Comparison of ENCODE assay signal across 26 mouse cellular contexts in genomic region chr1:169948866-169949265, GRCm38 (mm10). TPM values are rescaled to one million over a fixed set of nuclear protein-coding genes. Genes with fewer than 3 reads are reported as not detected.
DNase-seq lines count a peak whose midpoint lies in the region; ATAC-seq and TF ChIP-seq lines count a peak whose summit lies in the region.
"Had no signal": no experiment of that assay in that cellular context is flagged by ENCODE, and none has a peak within 500 bp of the region (broad histone marks: within the 10 kb centered on the region; RNA-seq: fewer than 3 reads in every experiment).

No protein-coding gene starts in this region.

- peaks cover 7% of the 10 kb centered on the region; the same call in 1 of the 2 replicates for H3K9me3 ChIP-seq in limb, embryonic 14.5 days (ENCODE audit: control insufficient read depth, low read length)
- H3K9me3 ChIP-seq in limb, embryonic 10.5 days (replicated peaks), result no peaks in the 10 kb centered on the region
- H3K9me3 ChIP-seq: embryonic facial prominence, embryonic 12.5 days; G1E; heart, embryonic 13.5 days had no signal

- H3K27ac ChIP-seq in limb, embryonic 14.5 days (replicated peaks; ENCODE audit: low read depth, low read length), result no peak overlapping the region
- H3K27ac ChIP-seq in limb, embryonic 10.5 days, result no peak overlapping the region
- H3K27ac ChIP-seq: embryonic facial prominence, embryonic 12.5 days; gastrocnemius, adult 2 months; heart, embryonic 13.5 days; hindbrain, embryonic 14.5 days; hindbrain, postnatal 0 days had no signal

- no peaks in the 10 kb centered on the region for H3K79me2 ChIP-seq in C2C12 (ENCODE audit: control insufficient read depth, insufficient read depth)

- H3K4me1 ChIP-seq in limb, embryonic 14.5 days (ENCODE audit: control insufficient read depth, insufficient read depth, low read length), result peaks cover 7% of the 10 kb centered on the region; the same call in 1 of the 2 replicates
- H3K4me1 ChIP-seq in limb, embryonic 10.5 days, result no peaks in the 10 kb centered on the region

- DNase-seq in limb, embryonic 14.5 days (ENCODE audit: low spot score), result peak; percentile 18
- no peak for DNase-seq in limb, embryonic 10.5 days (ENCODE audit: low spot score)
- peak; percentile 40 for DNase-seq in 3T3-L1 (ENCODE audit: low read depth, low spot score)
- no peak for DNase-seq in kidney, adult 11 months
- DNase-seq: adrenal gland, adult 2 months; adrenal gland, postnatal 14 days; cerebellum, adult 18-20 months; cerebellum, adult 9-10 months; cerebellum, postnatal 14 days; forebrain, postnatal 0 days; gastrocnemius, adult 2 months; gastrocnemius, postnatal 14 days; heart, adult 18-20 months; heart, postnatal 14 days; heart, postnatal 4 days had no signal

- no peaks in the 10 kb centered on the region for H3K27me3 ChIP-seq in limb, embryonic 14.5 days (ENCODE audit: control insufficient read depth, insufficient read depth, low read length)
- H3K27me3 ChIP-seq in limb, embryonic 10.5 days (ENCODE audit: low read depth, poor library complexity, severe bottlenecking), result no peaks in the 10 kb centered on the region
- no peaks in the 10 kb centered on the region for H3K27me3 ChIP-seq in C2C12 (ENCODE audit: control insufficient read depth, insufficient read depth, insufficient read length)
- H3K27me3 ChIP-seq: CH12.LX; embryonic facial prominence, embryonic 12.5 days; heart, embryonic 13.5 days had no signal

- H3K79me3 ChIP-seq in C2C12 (ENCODE audit: low read depth), result no peaks in the 10 kb centered on the region

- ATAC-seq in limb, embryonic 14.5 days (ENCODE audit: low FRiP score, low read depth), result no peak; the same call in 1 of the 2 replicates
- ATAC-seq in cerebellum, adult (ENCODE audit: insufficient number of reproducible peaks, low FRiP score, low TSS enrichment), result no peak
- ATAC-seq: forebrain, embryonic 14.5 days; forebrain, postnatal 0 days; hindbrain, postnatal 0 days; inflammation-experienced regulatory T-cells, adult 6 months; intestine, embryonic 16.5 days had no signal

- no peak overlapping the region for H3K9ac ChIP-seq in limb, embryonic 14.5 days (ENCODE audit: low read depth, low read length, severe bottlenecking)
- H3K9ac ChIP-seq: embryonic facial prominence, embryonic 12.5 days; forebrain, postnatal 0 days; heart, embryonic 13.5 days; hindbrain, embryonic 14.5 days had no signal

- WGBS in limb, embryonic 14.5 days, result 45% methylated on average over 7 of the region's 7 CpGs
- WGBS in limb, embryonic 10.5 days, result 91% methylated on average over 7 of the region's 7 CpGs

- no peak for TF ChIP-seq CTCF in C2C12 (IDR thresholded peaks at IDR 0.05; ENCODE audit: control insufficient read depth, insufficient read depth, insufficient read length)

- no peak overlapping the region for H3ac ChIP-seq in C2C12 (ENCODE audit: control insufficient read depth, insufficient read length, low read depth)

- no peak overlapping the region for H3K4me2 ChIP-seq in limb, embryonic 14.5 days (replicated peaks; ENCODE audit: low read depth, low read length, severe bottlenecking)
- H3K4me2 ChIP-seq: embryonic facial prominence, embryonic 12.5 days; heart, embryonic 13.5 days; hindbrain, embryonic 14.5 days had no signal

- H3K36me3 ChIP-seq in limb, embryonic 14.5 days (ENCODE audit: control insufficient read depth, insufficient read depth, low read length), result peaks cover 16% of the 10 kb centered on the region
- H3K36me3 ChIP-seq in limb, embryonic 10.5 days, result peaks cover 37% of the 10 kb centered on the region
- H3K36me3 ChIP-seq in C2C12 (ENCODE audit: control insufficient read depth, insufficient read depth), result peaks cover 19% of the 10 kb centered on the region

- TF ChIP-seq POLR2A in limb, embryonic 14.5 days (IDR thresholded peaks at IDR 0.05; ENCODE audit: borderline replicate concordance, extremely low read depth, insufficient read depth, insufficient read length), result no peak

- no peak overlapping the region for H3K4me3 ChIP-seq in limb, embryonic 14.5 days (replicated peaks; ENCODE audit: low read length)
- no peak overlapping the region for H3K4me3 ChIP-seq in limb, embryonic 10.5 days
- H3K4me3 ChIP-seq in C2C12 (ENCODE audit: insufficient read depth, poor library complexity, severe bottlenecking), result no peak overlapping the region
- H3K4me3 ChIP-seq: embryonic facial prominence, embryonic 12.5 days; gastrocnemius, adult 2 months; heart, embryonic 13.5 days had no signal

TF ChIP-seq in C2C12, 6 proteins besides CTCF, POLR2A, EP300 and RAD21:
- TF ChIP-seq CEBPB (IDR thresholded peaks at IDR 0.05; ENCODE audit: low read depth), result peak; percentile 51
- no peak for TF ChIP-seq MYOG (IDR thresholded peaks at IDR 0.05; ENCODE audit: control insufficient read depth, extremely low read depth, insufficient read length)
- no peak for TF ChIP-seq MYOD1 (IDR thresholded peaks at IDR 0.05; ENCODE audit: control insufficient read depth, insufficient read length, low read depth)

RNA-seq across cellular contexts. Expression of gene Hsd17b7, which starts 20.2 kb away (rescaled TPM):
- 10.7 and 13.1 TPM in 2 replicates for polyA plus RNA-seq in limb, embryonic 14.5 days (2012; rRNA removed)
- 14.6 and 19.2 TPM in 2 replicates for polyA plus RNA-seq in limb, embryonic 14.5 days (2014; fragmentation: Nextera tagmentation; extraction: Ambion mirVana)
- 16.3 and 18.2 TPM in 2 replicates for polyA plus RNA-seq in limb, embryonic 10.5 days (2016; fragmentation: Nextera tagmentation; extraction: Ambion mirVana)
- polyA plus RNA-seq in C2C12 (2012; fragmentation: generic; extraction: Trizol), result 9.6 TPM

RNA-seq across cellular contexts. Expression of gene Ccdc190, which starts 20.4 kb away (rescaled TPM):
- polyA plus RNA-seq in limb, embryonic 14.5 days (2012; rRNA removed), result 0.20 and 0.24 TPM in 2 replicates
- 0.28 TPM in 1 of 2 replicates, not detected in the other for polyA plus RNA-seq in limb, embryonic 14.5 days (2014; fragmentation: Nextera tagmentation; extraction: Ambion mirVana)
- polyA plus RNA-seq in limb, embryonic 10.5 days (2016; fragmentation: Nextera tagmentation; extraction: Ambion mirVana), result not detected in 2 replicates
- polyA plus RNA-seq in C2C12 (2012; fragmentation: generic; extraction: Trizol), result not detected
- polyA plus RNA-seq: adrenal gland, adult 2 months; embryonic facial prominence, embryonic 12.5 days; G1E; heart, embryonic 13.5 days; inflammation-experienced regulatory T-cells, adult 6 months; intestine, embryonic 16.5 days had no signal

Comparison
In these comparisons a context has a peak if more than half of its experiments do, and no peak if none do; other contexts are left out.
1. DNase-seq: peak in limb, embryonic 14.5 days (single experiment) and 3T3-L1 (single experiment); none in limb, embryonic 10.5 days (single experiment) and kidney, adult 11 months (single experiment).